Mouse (Mus musculus): ENCODE measurements at regions not wholly inside any gene's neighbourhood (a gene's known extent, or its start where the extent isn't known, plus 50 kb on each side); places are given as distances from the start of the nearest gene placed in this dataset.

DNA sequence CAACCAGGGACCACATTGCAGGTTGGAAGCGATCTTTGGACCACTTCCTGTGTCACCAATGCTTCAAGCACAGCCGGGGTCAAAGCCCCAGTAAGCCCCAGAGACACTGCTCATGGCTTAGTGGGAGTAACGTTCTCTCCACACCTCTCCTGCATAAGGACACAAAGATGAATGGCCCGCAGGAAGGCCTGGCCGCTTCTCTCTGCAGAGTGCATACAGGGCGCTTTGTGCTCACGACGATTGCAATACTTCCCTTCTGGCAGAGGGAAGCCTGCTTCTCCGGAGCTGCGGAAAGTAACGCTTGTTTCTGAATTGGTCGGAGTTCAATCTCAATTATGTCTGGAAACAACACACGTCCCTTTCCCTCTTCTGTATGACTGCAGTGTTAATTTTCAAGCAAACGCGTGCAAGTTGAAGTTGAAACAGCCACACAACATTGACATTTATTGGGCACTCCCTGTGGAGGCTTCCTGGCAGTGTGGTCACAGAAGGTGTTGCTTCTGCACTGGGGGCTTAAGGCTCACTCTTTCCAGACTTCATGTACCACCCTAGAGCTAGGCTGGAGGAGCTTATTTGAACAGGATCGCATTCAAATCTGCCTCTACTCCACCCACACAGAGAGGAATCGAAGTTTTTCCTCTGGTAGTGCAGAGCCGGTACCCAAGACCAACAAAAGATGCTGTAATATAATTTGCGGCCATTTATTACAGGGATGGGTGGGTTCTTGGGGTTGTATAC is 168.4 kb downstream of the Ndfip2 start:
- peak in 1 of 2 experiments; percentile 9 for DNase-seq (ENCODE audit: low spot score in 2 of 2)

DNA sequence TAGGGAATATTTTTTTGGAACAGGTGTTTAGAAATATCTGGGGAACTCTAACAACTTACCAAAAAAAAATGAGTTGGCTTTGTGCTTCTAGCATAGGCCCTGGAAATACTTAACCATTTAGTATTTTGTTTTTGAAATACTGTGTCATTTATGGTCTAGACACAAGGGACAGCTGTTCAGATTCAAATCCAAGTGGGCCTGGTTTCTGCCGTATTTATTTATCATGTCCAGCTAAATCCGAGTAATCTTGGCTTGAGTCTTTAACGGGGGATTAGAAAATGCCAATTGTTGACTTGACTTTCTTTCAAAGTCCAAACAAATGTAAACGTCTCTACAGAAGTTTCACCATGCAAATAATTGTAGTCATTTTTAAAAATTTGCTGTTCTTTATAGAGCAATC is 159.6 kb downstream of the Ndfip2 start:
- DNase-seq (ENCODE audit: low spot score in 2 of 2) = no peak

DNA sequence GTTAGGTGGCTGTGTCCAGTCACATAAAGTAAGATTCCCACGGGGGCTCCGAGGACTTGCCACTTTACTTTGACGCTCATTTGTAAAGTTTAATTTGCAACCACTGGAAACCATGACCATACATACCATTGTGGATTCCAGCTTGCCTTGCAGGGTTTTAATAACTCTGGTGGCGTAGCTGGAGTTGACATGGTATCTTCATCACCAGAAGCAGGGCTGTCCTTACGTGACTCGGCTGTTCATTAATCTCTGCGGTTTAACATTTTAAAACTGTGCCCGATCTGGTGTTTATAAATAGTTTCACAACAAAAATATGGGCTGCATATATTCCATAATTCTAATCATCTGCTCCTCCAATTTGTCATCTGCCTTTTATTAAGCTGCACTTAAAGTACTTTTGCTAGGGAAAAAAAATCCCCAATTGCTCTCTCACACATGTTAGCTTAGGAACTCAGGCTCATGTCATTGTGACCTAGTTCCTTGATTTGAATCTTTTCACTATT is 159.1 kb downstream of the Ndfip2 start:
- no peak for DNase-seq (ENCODE audit: low spot score in 2 of 2)

DNA sequence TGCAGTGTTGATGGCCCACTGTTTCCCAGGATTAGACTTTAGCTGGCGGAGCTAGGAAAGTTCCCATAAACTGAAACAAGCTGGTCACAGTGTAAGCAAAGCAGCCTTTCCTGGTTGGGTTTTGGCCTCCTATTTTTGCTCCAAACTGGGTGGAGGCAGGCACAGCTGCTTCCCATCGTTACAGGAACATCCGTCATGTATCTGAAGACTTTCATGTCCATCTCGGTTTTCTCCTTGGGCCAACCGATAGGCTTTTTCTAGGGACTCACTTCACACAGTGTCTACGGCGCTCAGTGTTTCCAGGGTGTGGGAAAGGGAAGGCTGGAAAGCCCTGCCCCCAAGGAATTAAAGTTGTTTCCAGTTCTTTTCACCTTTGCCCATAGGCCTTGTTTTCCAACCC is 158.6 kb downstream of the Ndfip2 start:
- no peak for DNase-seq (ENCODE audit: low spot score in 2 of 2)

DNA sequence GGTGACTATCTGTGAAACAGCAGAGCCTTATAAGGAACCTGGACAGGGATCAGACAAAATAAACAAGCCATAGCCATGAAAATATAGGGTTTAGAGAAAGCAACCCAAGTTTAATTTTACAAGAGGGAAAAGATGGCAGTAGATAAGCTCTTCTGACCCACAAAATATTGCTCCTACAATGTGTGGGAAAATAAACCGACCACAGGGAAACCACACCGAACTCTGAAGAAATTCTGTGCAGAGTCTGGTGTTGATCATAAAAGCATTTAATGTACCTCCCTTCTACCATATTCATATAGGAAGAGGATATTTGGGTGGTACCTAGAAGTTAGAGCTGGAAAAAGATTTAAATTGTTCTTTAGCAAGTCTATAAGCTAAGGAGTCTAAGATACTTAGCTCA is 146.3 kb downstream of the Ndfip2 start:
- DNase-seq (ENCODE audit: low spot score in 2 of 2) = no peak

DNA sequence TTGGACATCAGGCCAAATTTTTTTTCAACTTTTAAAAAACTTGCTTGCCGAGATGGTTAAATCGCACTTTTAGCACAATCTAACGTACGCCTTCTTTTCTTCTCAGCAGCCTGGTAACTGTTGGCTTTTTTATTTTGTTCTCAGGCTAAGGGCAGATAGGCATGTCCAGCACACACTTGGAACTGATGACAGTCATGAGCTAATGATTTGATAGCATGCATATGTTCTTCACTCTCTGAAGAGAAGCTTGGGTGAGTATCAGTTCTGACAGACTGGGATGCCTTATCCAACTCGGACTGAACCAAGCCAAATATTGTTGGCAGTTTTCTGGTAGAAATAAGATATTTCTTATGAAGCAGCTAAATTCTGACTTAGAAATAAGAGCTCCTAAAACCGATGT is 145.9 kb downstream of the Ndfip2 start:
- DNase-seq (ENCODE audit: low spot score in 2 of 2) = no peak

DNA sequence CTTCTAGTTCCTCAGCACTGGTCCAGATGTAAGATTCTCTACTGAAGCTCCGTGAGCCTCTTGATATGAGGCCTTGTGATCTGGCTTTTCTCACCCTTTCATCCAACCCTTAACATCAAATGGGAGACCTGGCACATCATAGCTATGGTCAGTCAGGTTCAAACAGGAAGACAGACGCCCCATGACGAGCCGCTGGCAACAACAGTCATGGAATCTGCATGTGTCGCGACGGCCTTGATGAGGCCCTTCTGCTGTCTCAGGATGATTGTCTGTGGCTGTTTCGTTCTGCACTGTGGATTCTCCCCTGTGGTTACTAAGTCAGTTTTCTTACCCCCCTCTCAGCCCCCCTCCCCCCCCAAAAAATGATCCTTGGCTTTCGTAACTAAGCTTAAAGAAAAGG is 144.9 kb downstream of the Ndfip2 start:
- no peak for DNase-seq (ENCODE audit: low spot score in 2 of 2)

DNA sequence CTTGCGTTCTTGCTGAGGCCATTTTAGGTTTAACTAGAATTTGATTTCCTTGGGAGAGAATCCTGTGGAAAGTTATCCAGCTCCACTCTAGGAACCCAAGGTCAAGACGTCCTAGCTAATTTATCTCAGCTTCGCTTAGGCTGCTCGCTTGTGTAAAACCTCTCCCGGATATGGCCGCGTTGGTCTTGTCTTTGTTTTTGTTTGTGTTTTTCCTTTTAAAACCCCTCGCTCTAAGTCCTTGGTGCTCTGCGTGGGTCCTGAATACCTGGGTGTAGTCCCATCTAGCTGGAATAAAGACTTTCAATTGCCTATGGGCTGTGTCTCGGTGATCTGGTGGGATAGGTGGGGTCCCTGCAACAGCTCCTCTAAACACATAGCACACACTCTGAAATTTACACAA is 144.2 kb downstream of the Ndfip2 start:
- DNase-seq (ENCODE audit: low spot score in 2 of 2) = no peak

DNA sequence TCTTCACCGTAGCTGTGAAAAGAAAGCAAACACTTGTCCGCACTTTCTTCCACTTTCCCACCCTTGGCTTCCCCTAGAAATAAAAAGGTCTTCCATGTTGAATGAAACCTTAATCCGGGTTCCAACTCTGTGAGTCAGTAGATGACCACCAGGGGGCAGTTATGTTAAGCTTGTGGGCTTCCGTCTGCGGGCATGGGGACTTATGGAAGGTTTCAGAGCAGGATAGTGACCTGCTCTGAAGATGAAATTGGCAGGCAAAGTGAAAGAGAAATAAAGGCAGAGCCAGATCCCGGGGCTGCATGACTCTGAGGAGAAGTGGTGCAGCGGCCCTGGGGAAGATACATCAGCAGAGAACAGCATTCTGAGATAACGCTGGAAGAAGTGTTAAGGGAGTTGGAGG is 139.1 kb downstream of the Ndfip2 start:
- peak; percentile 48 to 59 for DNase-seq (ENCODE audit: low spot score in 2 of 2)

DNA sequence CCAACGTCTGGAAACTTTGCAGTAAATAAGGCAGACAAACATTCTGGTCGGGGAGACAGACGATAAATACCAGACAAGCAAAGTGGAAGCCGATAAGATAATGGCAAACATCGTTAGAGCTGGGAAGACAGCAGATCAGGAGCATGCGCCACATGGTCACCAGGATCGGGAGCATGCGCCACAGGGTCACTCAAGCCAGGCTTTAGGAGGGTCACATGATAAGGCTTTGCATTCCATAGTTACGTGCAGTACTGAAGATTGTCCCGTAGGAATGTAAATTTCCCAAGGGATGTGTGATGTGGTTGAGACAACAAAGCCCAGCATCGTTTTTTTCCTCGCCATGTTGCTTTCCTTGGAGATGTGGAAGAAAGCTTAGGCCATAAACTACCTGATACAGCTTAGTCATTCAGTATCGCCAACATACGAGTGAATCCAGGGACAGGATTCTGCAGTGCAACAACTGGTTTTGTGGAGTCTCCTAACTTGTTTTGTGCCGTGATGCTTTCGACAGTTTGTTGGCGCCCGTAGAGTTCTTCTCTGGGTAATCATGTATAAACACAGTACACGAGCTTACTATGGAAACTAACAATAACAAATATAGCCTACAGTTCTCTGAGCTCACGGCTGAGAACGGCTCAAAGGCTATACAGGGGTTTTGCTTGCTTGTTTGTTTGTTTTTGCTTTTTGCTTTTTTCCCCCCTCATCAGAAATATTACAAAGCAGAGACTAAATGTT is 133.9 kb downstream of the Ndfip2 start:
- DNase-seq (ENCODE audit: low spot score in 2 of 2) = no peak

DNA sequence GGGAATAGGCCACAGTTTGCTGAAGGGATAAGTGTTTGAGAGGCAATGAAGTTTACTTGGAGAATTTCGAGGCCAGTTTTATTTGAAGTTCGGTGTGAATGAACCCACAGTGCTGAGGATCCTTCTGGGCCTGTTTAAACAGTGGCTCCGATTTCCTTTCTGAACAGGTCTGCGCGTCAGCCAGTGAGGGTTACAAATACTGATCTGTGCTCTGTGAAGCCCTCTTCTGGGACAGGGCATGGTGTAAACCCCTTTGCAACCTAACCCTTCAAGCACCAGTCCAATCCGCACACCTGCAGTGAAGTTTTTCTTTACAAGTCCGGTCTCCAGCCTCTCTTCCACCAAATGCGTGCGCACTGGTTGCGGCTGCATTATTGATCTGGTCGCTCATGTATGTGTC is 133.1 kb downstream of the Ndfip2 start:
- DNase-seq (ENCODE audit: low spot score in 2 of 2) = no peak

DNA sequence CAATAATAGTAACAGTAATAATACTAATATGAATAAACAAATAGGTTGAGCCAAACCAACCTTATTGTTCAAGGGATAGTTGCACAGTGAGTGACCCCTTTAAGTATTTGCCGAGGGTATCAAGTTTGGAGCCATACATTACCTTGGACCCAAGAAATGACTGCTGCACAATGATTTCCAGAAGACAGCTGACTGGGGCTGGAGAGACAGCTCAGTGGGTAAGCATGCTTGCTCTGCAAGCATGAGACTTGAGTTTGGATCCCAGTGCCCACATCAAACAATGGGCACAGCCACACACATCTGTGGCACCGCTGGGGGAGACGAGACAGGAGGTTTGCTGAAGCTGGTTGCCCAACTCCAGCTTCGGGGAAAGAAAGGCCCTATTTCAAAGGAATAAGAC is 126.7 kb downstream of the Ndfip2 start:
- no peak for DNase-seq (ENCODE audit: low spot score in 2 of 2)

DNA sequence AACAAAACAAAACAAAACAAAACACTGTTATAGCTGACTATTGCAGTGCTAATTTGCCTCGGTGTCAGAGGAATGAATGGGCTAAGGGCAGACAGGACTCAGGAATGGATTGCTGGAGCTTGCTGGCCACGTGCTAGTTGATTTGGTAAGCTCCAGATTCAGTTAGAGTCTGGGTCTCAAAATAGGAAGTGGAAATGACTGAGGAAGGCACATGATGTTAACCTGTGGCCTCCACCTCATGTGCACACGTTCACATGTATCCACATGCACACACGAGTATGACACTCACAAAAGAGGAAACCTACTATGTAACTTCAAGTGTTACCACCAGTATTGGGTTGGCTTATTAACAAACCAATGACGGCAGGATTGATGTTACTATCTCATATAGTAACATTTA is 125.0 kb downstream of the Ndfip2 start:
- DNase-seq (ENCODE audit: low spot score in 2 of 2) = no peak

DNA sequence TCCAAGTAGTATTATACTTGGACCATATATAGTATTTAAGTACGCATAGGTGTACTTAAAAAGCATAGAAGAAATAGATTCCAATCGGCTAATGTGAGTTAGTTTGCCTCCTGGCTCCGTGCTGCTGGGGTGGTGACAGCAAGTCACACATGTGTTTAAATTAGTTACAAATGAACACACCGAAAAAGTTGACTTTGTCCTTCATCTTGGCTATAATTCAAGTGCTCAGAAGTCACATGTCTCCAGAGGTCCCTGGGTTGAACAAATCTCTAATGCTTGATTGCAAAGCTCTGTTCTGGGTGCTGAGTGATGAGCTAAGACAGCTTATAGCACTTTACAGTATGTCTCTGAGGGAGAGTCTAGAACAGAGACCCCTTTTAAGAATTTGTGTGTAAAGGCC is 121.7 kb downstream of the Ndfip2 start:
- DNase-seq (ENCODE audit: low spot score in 2 of 2) = no peak

DNA sequence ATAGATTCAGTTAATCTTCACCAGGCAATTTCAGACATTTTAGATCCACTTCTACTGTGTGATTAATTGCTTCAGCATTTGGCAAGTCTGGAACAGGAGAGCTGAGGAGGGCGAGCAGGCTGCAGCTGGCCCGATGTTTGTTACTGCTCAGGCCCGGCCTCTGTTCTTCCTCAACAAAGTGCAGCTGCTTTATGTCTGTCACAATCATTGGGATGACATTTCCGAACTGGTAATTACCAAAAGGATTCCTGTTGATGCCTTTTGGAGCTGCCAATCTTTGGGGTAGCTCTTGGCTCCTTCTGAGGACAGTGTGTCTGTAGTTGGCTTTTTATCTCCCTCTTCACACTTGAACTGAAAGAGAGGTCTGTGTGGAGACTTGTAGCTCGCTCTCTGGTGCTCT is 119.4 kb downstream of the Ndfip2 start:
- DNase-seq (ENCODE audit: low spot score in 2 of 2) = no peak

DNA sequence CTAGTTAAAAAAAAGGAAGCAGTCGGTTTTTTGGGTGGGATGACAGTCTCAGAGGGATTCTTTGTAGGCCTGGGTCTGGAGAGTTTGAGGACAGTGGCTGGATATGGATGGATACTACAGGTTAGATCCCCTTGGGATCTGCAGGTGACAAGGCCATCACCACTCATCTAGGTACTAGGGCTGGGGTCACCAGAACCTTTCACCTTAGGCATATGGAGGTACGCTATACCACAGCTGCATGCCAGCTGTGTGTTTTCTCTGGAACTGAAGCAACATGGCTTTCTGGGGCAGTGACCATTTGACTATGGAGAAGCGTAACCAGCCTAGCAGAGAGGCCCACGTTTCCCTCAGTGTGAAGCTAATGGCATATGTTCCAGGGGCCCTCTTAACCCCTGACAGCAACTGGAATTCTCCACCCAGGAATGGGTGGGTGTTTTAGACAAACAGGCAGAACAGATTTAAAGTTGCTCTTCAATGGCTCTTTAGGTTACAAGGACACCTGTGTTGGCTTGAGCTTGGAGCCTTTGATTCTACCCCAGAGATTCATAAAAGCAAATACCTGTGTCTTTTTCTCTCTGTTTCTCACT is 118.8 kb downstream of the Ndfip2 start:
- DNase-seq (ENCODE audit: low spot score in 2 of 2) = no peak

DNA sequence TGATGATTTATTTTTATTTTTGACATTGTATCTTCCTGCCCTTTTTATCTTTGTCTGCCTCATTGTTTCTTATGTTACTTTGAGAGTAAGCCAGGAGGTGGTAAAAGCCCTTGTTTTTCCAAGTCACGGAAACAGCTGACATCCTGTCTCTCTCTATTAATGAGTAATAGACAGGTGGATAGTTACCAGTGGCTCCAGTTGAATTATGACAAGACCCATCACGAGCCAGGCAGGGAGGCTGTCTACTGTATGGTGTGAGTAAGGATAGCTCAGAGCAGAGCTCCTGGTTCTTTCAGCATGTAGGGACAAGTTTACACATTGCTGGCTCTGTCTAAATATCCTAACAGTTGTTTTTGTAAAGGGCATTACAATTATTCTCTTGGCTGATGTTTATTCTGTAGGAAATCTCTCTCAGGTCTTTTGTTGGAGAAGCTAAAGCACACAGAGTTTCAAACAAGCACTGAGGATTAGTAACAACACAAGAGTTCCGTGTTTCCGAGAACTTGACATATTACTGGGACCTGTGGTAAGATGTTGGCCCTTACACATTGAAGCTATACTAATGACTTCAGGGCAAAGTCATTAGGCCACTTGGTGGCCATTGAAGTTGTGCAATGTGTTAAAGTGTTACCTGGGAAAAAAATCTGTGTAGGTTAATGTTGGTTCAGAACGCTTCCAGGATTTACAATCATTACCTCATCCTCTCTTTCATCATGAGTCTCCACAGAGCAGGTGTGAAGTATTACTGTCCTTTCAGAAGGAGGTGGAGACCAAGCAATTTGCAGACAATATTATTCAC is 111.5 kb downstream of the Ndfip2 start:
- no peak for DNase-seq (ENCODE audit: low spot score in 2 of 2)

DNA sequence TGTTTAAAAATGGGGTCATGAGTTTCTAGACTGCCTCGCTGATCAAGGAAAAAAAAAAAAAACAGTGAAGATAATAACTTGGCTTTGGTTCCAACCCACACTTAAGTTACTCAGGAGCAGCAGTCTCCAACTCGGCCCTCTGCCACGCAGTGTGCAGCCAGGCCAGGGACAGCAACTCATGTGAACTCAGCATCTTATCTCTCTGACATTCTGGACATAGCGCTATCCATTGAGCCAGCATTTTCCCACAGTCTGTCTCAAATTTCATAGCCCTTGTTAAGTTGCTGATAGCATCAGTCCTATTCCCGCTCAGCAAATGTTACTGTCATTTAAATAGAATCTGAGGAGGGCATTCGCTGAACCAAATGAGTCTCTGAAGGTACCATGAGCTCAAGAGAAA is 102.2 kb downstream of the Ndfip2 start:
- DNase-seq (ENCODE audit: low spot score in 2 of 2) = no peak

DNA sequence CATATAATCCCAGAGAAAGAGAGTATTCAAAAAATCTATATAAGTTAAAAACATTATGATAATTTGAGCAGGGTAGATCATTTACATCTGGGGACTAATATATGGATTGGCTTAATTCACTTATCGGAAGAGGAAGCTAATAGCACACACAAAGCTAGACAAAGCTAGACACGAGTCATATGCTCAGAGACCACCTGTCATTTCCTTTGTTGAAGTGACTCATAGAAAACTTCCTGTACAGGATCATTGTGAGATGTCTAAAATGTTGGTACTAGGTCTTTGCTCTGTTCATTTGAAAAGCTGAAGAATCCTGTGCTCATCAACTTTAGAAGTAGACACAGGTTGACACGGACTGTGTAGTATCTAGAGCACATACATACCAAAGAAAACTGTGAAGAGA is 101.5 kb downstream of the Ndfip2 start:
- no peak for DNase-seq (ENCODE audit: low spot score in 2 of 2)
